ENCODE assay signal across 15 mouse cellular contexts in the genomic region with DNA sequence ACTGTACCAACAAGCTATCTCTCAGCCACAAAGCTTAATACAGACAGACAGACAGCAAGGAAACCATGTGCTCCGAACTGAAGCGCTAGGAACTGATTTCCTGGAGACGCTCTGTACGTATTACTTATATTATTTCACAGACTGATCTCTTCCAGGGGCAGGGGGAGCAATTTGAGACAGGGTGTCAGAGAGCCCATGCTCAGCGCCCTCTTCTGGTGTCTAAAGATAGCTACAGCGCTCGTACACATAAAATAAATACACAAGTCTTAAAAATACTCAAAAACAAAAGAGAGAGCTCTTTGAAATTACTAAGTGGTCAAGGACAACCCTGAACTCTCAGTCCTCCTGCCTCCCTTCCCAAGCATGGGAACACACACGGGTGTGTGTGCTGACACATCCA. TPM values are rescaled to one million over a fixed set of nuclear protein-coding genes. Genes with fewer than 3 reads are reported as not detected.
A peak's percentile ranks its signal among the peaks of the same experiment; 100 is the strongest.
DNase-seq lines count a peak whose midpoint lies in the region; ATAC-seq and TF ChIP-seq lines count a peak whose summit lies in the region.
"Had no signal": no experiment of that assay in that cellular context is flagged by ENCODE, and none has a peak within 500 bp of the region (broad histone marks: within the 10 kb centered on the region; RNA-seq: fewer than 3 reads in every experiment).

No protein-coding gene starts in this region.

- 82% methylated on average over 8 of the region's 8 CpGs for WGBS in lung, adult 2 months
- WGBS in forebrain, embryonic 14.5 days: 86% methylated on average over 8 of the region's 8 CpGs

- H3K9me3 ChIP-seq in E14TG2a.4 (ENCODE audit: low read length): no peaks in the 10 kb centered on the region
- no peaks in the 10 kb centered on the region for H3K9me3 ChIP-seq in forebrain, embryonic 14.5 days (replicated peaks; ENCODE audit: control insufficient read depth, low read length)
- H3K9me3 ChIP-seq: hindbrain, embryonic 15.5 days; kidney, embryonic 15.5 days; midbrain, embryonic 13.5 days had no signal

- H3K27ac ChIP-seq in gastrocnemius, adult 2 months: no peak overlapping the region
- no peak overlapping the region for H3K27ac ChIP-seq in forebrain, embryonic 14.5 days (ENCODE audit: low read depth, low read length)
- H3K27ac ChIP-seq: hindbrain, embryonic 15.5 days; kidney, embryonic 15.5 days; midbrain, embryonic 13.5 days had no signal

- no peak for ATAC-seq in forebrain, embryonic 14.5 days
- ATAC-seq: midbrain, embryonic 13.5 days had no signal

- no peak overlapping the region for H3K4me2 ChIP-seq in forebrain, embryonic 14.5 days (ENCODE audit: low read length)
- H3K4me2 ChIP-seq: hindbrain, embryonic 15.5 days; kidney, embryonic 15.5 days; midbrain, embryonic 13.5 days had no signal

- H3K36me3 ChIP-seq in E14TG2a.4 (ENCODE audit: insufficient read depth, low read length): peaks cover 96% of the 10 kb centered on the region
- H3K36me3 ChIP-seq in forebrain, embryonic 14.5 days (ENCODE audit: control insufficient read depth, insufficient read depth, low read length): peaks cover 89% of the 10 kb centered on the region

- no peaks in the 10 kb centered on the region for H3K27me3 ChIP-seq in E14TG2a.4 (ENCODE audit: insufficient read depth, low read length)
- H3K27me3 ChIP-seq in forebrain, embryonic 14.5 days (replicated peaks; ENCODE audit: control insufficient read depth, insufficient read depth, low read length): no peaks in the 10 kb centered on the region
- H3K27me3 ChIP-seq: hindbrain, embryonic 15.5 days; kidney, embryonic 15.5 days; midbrain, embryonic 13.5 days had no signal

- intact Hi-C loops in gastrocnemius, adult 2 months (cut with DNase I): no loop called here

- H3K9ac ChIP-seq in forebrain, embryonic 14.5 days (ENCODE audit: low read length): no peak overlapping the region
- H3K9ac ChIP-seq: hindbrain, embryonic 15.5 days; kidney, embryonic 15.5 days; midbrain, embryonic 13.5 days had no signal

- no peak for DNase-seq in gastrocnemius, adult 2 months
- DNase-seq in gastrocnemius, postnatal 10 days: no peak
- DNase-seq in lung, adult 2 months: no peak
- no peak for DNase-seq in lung, postnatal 10 days
- no peak for DNase-seq in brain, embryonic 14.5 days (ENCODE audit: low read depth)
- no peak for DNase-seq in forebrain, embryonic 14.5 days (ENCODE audit: low spot score)
- DNase-seq in spleen, postnatal 36 days (ENCODE audit: low spot score in 2 of 2): no peak
- DNase-seq: lung, postnatal 14 days; right cerebral cortex, postnatal 25 days had no signal

- H3K4me1 ChIP-seq in lung, adult 2 months (ENCODE audit: control insufficient read depth, insufficient read depth, low read length): no peaks in the 10 kb centered on the region
- H3K4me1 ChIP-seq in E14TG2a.4 (replicated peaks; ENCODE audit: low read depth, low read length): peaks cover 44% of the 10 kb centered on the region
- H3K4me1 ChIP-seq in forebrain, embryonic 14.5 days (ENCODE audit: control insufficient read depth, insufficient read depth, low read length): peaks cover 3% of the 10 kb centered on the region

- TF ChIP-seq CTCF in gastrocnemius, adult 2 months (IDR thresholded peaks at IDR 0.05): peak; percentile 34; the same call in 1 of the 2 replicates
- 0 out of 2 replicates have a peak, but pooled peaks have one; percentile 8 for TF ChIP-seq CTCF in lung, adult 2 months (IDR thresholded peaks at IDR 0.05; ENCODE audit: insufficient read depth, low read length)
- peak; percentile 58 for TF ChIP-seq CTCF in E14TG2a.4 (conservative IDR thresholded peaks at IDR 0.05; ENCODE audit: low read length)
- peak; percentile 29; the same call in 1 of the 2 replicates for TF ChIP-seq CTCF in brain, embryonic 14.5 days (IDR thresholded peaks at IDR 0.05; ENCODE audit: borderline replicate concordance, extremely low read depth, insufficient read depth, insufficient read length)

- TF ChIP-seq POLR2A in lung, adult 2 months (IDR thresholded peaks at IDR 0.05; ENCODE audit: borderline replicate concordance, extremely low read depth, low read depth, low read length): no peak
- TF ChIP-seq POLR2A in brain, embryonic 14.5 days (IDR thresholded peaks at IDR 0.05; ENCODE audit: borderline replicate concordance, extremely low read depth, insufficient read depth, insufficient read length, poor library complexity, severe bottlenecking): no peak

- no peak overlapping the region for H3K4me3 ChIP-seq in gastrocnemius, adult 2 months
- H3K4me3 ChIP-seq in lung, adult 2 months (replicated peaks; ENCODE audit: extremely low read depth, low read depth, low read length): no peak overlapping the region
- no peak overlapping the region for H3K4me3 ChIP-seq in E14TG2a.4 (replicated peaks; ENCODE audit: low read length)
- no peak overlapping the region for H3K4me3 ChIP-seq in forebrain, embryonic 14.5 days (ENCODE audit: low read depth, low read length)
- H3K4me3 ChIP-seq: hindbrain, embryonic 15.5 days; kidney, embryonic 15.5 days; midbrain, embryonic 13.5 days had no signal

RNA-seq across cellular contexts. Expression of a gene that starts 6.4 kb away (rescaled TPM):
- total RNA-seq in gastrocnemius, adult 2 months (2021): 10 to 100 TPM; 87.7 to 89.2 TPM
- 10 to 100 TPM; 74.6 to 77.9 TPM for total RNA-seq in gastrocnemius, postnatal 10 days (2021)
- polyA plus RNA-seq in lung, adult 2 months (2012; rRNA removed): 29.7 and 42.9 TPM in 2 replicates
- polyA plus RNA-seq in brain, embryonic 14.5 days (2012; rRNA removed): 68.6 and 69.3 TPM in 2 replicates
- polyA plus RNA-seq in forebrain, embryonic 14.5 days (2014; fragmentation: Nextera tagmentation; extraction: Ambion mirVana): 53.2 and 60.4 TPM in 2 replicates

RNA-seq across cellular contexts. Expression of a gene that starts 13.1 kb away (rescaled TPM):
- total RNA-seq in gastrocnemius, adult 2 months (2021): under 1 TPM in 1 of 2 experiments, not detected in 1; 0.33 TPM
- under 1 TPM; 0.66 to 0.84 TPM for total RNA-seq in gastrocnemius, postnatal 10 days (2021)
- 0.10 and 0.18 TPM in 2 replicates for polyA plus RNA-seq in lung, adult 2 months (2012; rRNA removed)
- polyA plus RNA-seq in brain, embryonic 14.5 days (2012; rRNA removed): 0.21 and 0.37 TPM in 2 replicates
- polyA plus RNA-seq in forebrain, embryonic 14.5 days (2014; fragmentation: Nextera tagmentation; extraction: Ambion mirVana): 0.09 and 0.11 TPM in 2 replicates
- total RNA-seq: layer of hippocampus, postnatal 14 days; neutrophil, adult 5-6 weeks had no signal

RNA-seq across cellular contexts. Expression of a gene that starts 29.8 kb away (rescaled TPM):
- total RNA-seq in gastrocnemius, adult 2 months (2021): under 1 TPM in 1 of 2 experiments, not detected in 1; 0.14 TPM
- total RNA-seq in gastrocnemius, postnatal 10 days (2021): under 1 TPM; 0.09 to 0.34 TPM
- 3.6 and 16.8 TPM in 2 replicates for polyA plus RNA-seq in lung, adult 2 months (2012; rRNA removed)
- polyA plus RNA-seq in brain, embryonic 14.5 days (2012; rRNA removed): 0.67 and 0.96 TPM in 2 replicates
- 0.11 and 0.17 TPM in 2 replicates for polyA plus RNA-seq in forebrain, embryonic 14.5 days (2014; fragmentation: Nextera tagmentation; extraction: Ambion mirVana)

RNA-seq across cellular contexts. Expression of a gene that starts 39.4 kb away (rescaled TPM):
- 100 to 1,000 TPM in 1 of 2 experiments, 10 to 100 TPM in 1; 74.1 to 106 TPM for total RNA-seq in gastrocnemius, adult 2 months (2021)
- total RNA-seq in gastrocnemius, postnatal 10 days (2021): 10 to 100 TPM; 62.7 to 68.3 TPM
- polyA plus RNA-seq in lung, adult 2 months (2012; rRNA removed): 29.9 and 33.2 TPM in 2 replicates
- polyA plus RNA-seq in brain, embryonic 14.5 days (2012; rRNA removed): 96.1 and 112 TPM in 2 replicates
- 107 and 114 TPM in 2 replicates for polyA plus RNA-seq in forebrain, embryonic 14.5 days (2014; fragmentation: Nextera tagmentation; extraction: Ambion mirVana)

Comparison
In these comparisons a context has a peak if more than half of its experiments do, and no peak if none do; other contexts are left out.
1. CTCF ChIP-seq: peak in every context shown above with its lines; median percentile 58 in E14TG2a.4; 34 in gastrocnemius, adult 2 months; 29 in brain, embryonic 14.5 days; 8 in lung, adult 2 months.